Mouse (Mus musculus) megakaryocyte, embryonic 14.5 days (primary cell): ENCODE data around the gene Pard6a.

Source experiments
- FLI1 ChIP-seq: IDR thresholded peaks from 2 replicates; pipeline ENCODE4 v1.6.1; 2012; ENCODE audit warnings: low read length, inconsistent platforms, mixed read lengths
- GATA1 ChIP-seq: IDR thresholded peaks from 3 replicates; pipeline ENCODE4 v1.6.1; 2012; ENCODE audit warnings: mixed read lengths, low read length, inconsistent platforms, borderline replicate concordance

GRCm38 (mm10) chr8:105686551-105686950 is 14.4 kb upstream of the Pard6a start:
- TF ChIP-seq GATA1 (no peak), FLI1 (no peak)
